Mouse (Mus musculus): ENCODE data around the gene Tmtc2.
A peak's percentile ranks its signal among the peaks of the same experiment; 100 is the strongest.

Gene Tmtc2

GRCm38 (mm10) chr10:105288472-105288871 lies 285.8 kb downstream of the Tmtc2 start:
- no peak for DNase-seq (ENCODE audit: low spot score)

DNA sequence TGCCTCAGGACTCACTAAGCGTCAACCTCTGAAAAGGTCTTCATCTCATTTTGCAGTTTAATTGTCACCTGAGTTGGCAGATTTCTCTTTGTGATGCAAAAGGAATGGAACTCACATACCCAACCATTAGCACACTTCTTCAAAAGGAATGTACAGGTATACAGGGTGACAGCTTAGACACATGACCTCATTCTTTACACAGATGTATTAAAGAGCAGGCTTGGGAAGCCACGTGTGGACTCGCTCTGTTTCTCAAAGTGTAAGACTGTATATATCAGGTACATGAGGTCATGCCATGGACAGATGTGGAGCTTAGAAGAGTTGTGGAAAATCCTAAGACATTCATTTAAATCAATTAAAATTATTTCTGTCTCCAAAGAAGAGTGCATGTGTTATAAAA lies 286.7 kb downstream of the Tmtc2 start:
- DNase-seq (ENCODE audit: low spot score): no peak

GRCm38 (mm10) chr10:105287064-105287463 lies 287.2 kb downstream of the Tmtc2 start:
- DNase-seq (ENCODE audit: low spot score): no peak

GRCm38 (mm10) chr10:105286221-105286620 lies 288.0 kb downstream of the Tmtc2 start:
- no peak for DNase-seq (ENCODE audit: low spot score)

DNA sequence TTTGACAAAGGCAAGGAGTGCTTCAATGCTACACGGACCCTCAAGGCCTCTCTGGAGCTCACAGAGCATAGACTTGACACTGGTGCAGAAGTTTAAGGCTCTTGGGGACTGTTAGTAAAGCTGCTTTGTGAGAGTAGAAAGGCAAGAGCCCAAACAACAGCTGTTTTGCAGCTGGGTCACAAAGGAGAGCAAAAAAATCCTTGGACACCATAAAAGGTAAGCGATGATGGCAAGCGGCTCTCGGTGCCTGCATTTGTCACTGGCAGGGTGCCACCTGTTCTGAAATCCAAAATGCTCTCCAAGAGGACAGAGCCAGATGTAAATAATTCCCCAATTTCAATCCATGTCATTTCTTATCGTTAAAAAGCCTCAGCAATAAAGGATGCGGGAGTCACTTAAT lies 290.1 kb downstream of the Tmtc2 start:
- no peak for DNase-seq (ENCODE audit: low spot score)

DNA sequence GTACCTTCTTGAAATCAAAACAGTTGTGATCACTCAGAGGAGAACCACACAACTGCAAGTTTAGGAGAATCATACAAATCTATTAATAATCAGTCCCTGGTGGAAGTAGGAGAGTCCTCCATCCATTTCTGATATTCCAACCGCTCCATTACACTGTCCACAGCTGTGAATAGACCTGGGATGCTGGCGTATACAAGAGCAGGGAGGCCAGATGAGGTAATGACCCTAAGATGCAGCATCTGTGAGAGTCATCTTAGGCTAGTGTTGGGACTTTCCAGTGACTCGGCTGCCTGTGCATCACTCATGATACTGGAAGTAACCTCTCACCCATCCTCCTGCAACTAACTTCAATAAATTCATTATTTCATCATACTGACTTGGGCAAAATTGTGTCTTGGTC lies 293.3 kb downstream of the Tmtc2 start:
- no peak for DNase-seq (ENCODE audit: low spot score)

DNA sequence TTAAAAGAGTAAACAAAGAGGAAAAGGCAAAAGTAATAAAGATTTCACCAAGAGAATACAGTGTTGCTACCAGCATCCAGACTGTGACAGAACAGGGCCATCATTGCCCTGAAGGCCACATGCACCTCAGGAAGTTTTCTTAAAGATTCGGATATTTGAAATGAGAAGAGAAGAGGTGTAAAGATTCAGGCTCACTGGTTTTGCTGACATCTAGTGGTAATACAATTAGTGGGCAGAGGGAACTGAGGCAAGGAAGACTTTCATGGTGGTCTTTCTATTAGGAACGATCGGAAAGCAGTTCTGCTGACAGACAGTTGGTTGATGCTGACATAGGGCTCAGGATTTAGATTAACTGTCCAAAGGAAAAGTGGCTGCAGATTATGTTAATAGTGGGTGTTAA lies 314.2 kb downstream of the Tmtc2 start:
- peak; percentile 6 for DNase-seq (ENCODE audit: low spot score)

DNA sequence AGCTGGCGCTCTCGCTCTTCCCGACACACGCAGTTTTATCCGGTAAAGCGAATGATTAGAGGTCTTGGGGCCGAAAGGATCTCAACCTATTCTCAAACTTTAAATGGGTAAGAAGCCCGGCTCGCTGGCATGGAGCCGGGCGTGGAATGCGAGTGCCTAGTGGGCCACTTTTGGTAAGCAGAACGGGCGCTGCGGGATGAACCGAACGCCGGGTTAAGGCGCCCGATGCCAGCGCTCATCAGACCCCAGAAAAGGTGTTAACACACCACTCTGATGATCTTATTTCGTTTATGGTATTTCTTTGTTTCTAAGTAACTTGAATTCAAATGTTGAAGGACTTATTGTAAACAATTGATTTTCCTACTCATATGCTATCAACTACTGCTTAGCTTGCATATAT lies 336.0 kb downstream of the Tmtc2 start:
- DNase-seq (ENCODE audit: low spot score): peak; percentile 17

- no peak for DNase-seq (ENCODE audit: low spot score)
These were observed 341.4 kb downstream of the Tmtc2 start for GRCm38 (mm10) chr10:105232864-105233263.

- DNase-seq (ENCODE audit: low spot score): no peak
These were observed 343.8 kb downstream of the Tmtc2 start for GRCm38 (mm10) chr10:105230416-105230815.

GRCm38 (mm10) chr10:105228623-105229022 lies 345.6 kb downstream of the Tmtc2 start:
- DNase-seq (ENCODE audit: low spot score): no peak

GRCm38 (mm10) chr10:105227631-105228030 lies 346.6 kb downstream of the Tmtc2 start:
- DNase-seq (ENCODE audit: low spot score): no peak

DNA sequence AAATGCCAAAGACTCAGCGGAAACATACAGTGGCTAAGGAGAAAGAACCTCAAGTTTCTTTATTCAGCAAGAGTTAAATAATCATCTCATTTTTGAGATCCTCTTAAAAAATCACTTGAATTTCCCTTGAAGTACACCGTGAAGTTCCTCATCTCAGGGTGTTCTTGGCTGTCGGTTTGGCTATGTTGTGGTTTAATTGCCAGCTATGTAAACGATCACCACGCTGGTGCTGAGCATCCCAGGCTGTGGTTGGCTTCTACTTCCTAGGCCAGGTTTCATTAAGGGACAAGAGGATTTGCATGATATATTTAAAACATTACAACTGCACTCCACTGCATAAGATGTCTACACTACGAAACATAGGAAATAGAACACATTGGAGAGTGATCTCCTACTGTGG lies 348.5 kb downstream of the Tmtc2 start:
- no peak for DNase-seq (ENCODE audit: low spot score)

DNA sequence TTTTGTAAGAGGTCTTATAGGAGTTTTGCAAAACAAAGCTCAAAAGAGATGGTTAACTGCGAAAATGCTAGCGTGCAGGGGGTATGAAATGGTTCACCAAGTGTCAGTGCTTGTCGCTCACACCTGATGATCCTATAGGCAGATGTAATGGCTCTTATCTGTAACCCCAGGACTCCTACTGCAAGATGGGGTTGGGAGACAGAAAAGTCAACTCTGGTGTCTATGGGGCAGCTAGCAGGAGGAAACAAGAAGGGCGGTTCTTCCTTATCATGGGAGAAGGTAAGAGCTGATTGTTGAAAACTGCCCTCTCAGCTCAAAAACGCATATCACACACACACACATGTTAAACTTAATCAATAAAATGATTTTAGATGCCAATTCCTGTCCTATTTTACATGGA lies 351.3 kb downstream of the Tmtc2 start:
- no peak for DNase-seq (ENCODE audit: low spot score)

GRCm38 (mm10) chr10:105201491-105201890 lies 372.8 kb downstream of the Tmtc2 start:
- DNase-seq (ENCODE audit: low spot score): peak; percentile 13

- DNase-seq (ENCODE audit: low spot score): no peak
These were observed 373.6 kb downstream of the Tmtc2 start for GRCm38 (mm10) chr10:105200678-105201077.

- peak; percentile 58 for DNase-seq (ENCODE audit: low spot score)
These were observed 374.2 kb downstream of the Tmtc2 start for GRCm38 (mm10) chr10:105200092-105200491.

GRCm38 (mm10) chr10:105199515-105199914 lies 374.7 kb downstream of the Tmtc2 start:
- DNase-seq (ENCODE audit: low spot score): no peak

GRCm38 (mm10) chr10:105195377-105195776 lies 378.9 kb downstream of the Tmtc2 start:
- no peak for DNase-seq (ENCODE audit: low spot score)

- DNase-seq (ENCODE audit: low spot score): no peak
These were observed 380.3 kb downstream of the Tmtc2 start for GRCm38 (mm10) chr10:105193756-105194460.

DNA sequence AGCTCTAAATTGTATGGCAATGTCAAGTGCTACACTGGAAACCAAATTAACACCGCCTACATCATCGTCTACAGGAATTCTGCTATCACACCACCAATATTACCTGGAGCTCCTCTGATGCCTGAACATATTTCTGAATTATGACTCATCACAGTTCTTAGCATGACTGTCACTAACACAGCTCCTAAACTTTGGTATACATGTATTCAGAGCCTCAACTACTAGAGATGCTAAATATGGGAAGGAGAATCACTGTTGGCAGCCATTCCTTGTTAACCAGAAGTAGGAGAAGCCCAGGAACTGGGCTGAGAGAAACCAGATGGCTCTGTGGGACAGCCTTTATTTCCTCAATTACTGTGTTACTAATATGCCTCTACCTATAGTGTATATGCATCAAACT lies 382.2 kb downstream of the Tmtc2 start:
- DNase-seq (ENCODE audit: low spot score): no peak

- DNase-seq (ENCODE audit: low spot score): no peak
These were observed 384.5 kb downstream of the Tmtc2 start for GRCm38 (mm10) chr10:105189746-105190145.

DNA sequence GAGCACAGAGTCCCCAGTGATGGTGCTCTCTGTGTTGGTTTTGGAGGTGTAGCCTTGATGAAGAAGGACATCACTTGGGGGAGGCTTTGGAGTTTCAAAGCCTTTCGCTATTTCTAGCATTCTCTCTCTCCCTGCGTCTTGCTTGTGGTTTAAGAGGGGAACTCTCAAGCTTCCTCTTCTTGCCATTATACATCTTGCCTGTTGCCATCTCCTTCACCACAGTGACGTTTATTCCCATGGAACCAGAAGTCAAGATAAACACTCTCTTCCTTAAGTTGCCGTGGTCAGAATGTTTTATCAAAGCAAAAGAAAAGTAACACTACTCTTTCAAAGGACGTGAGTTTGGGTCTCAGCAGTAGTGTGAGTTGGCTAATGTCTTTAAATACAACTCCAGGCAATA lies 387.6 kb downstream of the Tmtc2 start:
- no peak for DNase-seq (ENCODE audit: low spot score)

GRCm38 (mm10) chr10:105168443-105169102 lies 405.7 kb downstream of the Tmtc2 start:
- DNase-seq (ENCODE audit: low spot score): no peak
